Mouse (Mus musculus) left cerebral cortex, adult 18-20 months (tissue): Measurements from ENCODE around the gene Bard1. TPM values are rescaled to one million over a fixed set of nuclear protein-coding genes. Genes with fewer than 3 reads are reported as not detected.

ENCODE experiments used
- DNase-seq, 2 experiments: peaks; one replicate each; pipeline ENCODE4 v3.0.0; 2021 to 2022; ENCODE audit warnings: low spot score in 2 of 2, mixed read lengths in 1 of 2
- total RNA-seq, 2 experiments: library from RNA; stranded (reverse); gene quantifications; 2 replicates each; pipeline ENCODE4 v1.2.3; 2021

Bard1 gene
- total RNA-seq, 2 experiments from 2014 or later = 0.45 to 0.51 TPM

GRCm38 (mm10) chr1:71052756-71053155, 50.2 kb downstream of the Bard1 start:
- no peak for DNase-seq

DNA sequence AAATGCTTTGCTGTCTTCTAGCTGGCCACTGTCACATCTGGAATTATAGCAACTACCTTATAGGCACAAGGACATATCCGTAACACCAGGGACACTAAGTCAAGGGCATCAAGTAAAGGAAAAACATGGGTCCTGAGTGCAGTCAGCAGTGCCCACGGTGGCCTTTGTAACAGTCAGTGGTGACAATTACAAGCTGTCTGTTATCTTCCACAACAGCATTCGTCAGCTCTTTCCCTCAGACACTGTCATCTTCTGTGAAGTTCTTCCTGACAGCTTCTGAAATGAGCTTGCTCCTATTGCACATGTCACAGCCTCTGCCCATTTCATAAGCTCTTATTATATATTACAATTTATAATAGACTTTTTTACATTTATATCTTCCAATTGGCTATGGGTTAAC, 50.7 kb downstream of the Bard1 start:
- DNase-seq = no peak

DNA sequence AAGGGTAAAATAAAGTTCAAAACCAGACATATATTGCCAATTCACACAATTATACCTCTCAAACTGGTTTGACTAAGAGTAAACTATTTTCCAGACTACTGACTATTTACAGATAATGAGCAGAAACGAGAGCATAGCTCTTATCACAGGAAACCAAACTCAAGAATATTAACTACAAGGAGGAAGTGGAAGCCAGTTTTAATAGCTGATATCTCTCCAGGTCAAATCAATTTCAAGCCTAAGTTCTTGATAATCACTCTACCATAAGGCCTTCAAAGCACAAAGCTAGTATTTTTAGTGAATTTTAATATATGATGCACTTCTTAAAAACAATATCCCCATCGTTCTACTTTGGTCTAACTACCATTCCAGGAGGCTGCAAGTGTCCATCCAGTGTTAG, 57.8 kb downstream of the Bard1 start:
- DNase-seq = no peak

- no peak for DNase-seq
Measured at GRCm38 (mm10) chr1:71043951-71044350, 59.0 kb downstream of the Bard1 start.

GRCm38 (mm10) chr1:71036999-71037398, 65.9 kb downstream of the Bard1 start:
- DNase-seq = no peak

DNA sequence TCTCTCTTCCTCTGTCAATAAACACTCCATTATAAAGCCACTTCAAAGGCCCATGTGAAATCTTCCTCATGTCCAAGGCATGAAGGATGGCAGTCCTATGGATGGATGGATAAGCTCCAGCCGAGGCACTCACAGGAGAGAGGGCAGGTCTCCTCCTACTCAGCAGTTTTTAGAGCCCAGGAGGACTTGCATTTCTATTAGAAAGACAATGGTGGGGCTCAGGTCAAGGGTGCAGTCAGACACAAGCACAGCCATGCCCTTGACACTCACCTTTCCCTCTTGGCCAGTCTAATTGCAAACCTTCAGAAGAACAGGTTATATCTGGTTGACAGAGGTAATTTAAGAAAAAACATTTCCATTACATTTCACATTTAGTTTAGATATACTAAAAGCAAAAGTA, 67.4 kb downstream of the Bard1 start:
- no peak for DNase-seq

DNA sequence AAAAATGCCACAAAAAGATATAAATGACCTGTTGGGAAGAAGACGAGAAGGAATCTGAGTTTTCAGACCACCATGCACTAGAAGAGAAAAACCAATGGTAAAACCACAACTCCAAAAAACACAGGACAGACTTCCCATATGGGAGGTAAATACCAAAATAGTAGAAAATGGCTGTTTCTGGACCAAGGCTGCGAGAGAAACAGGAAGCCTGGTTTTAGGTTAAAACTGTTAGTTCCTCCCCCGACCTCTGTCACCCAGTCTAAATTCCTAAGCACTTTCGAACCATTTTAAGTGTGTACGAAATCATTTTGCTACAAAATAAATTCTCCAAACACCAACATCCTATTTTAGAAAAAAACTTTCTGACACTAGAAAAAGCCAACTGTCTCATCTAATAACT, 80.2 kb downstream of the Bard1 start:
- DNase-seq = no peak

DNA sequence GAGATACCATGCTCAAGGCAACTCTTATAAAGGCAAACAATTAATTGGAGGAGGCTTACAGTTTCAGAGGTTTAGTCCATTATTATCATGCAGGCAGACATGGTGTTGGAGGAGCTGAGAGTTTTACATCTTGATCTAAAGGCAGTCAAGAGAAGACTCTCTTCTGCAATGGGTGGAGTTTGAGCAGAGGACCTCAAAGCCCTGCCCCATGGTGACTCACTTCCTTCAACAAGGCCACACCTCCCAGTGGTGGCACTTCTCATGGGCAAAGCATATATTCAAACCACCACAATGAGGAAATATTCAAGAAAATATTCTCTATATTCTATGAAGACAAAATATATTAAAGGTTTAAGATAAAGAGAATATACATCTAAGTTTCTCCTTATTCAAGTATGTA, 88.6 kb downstream of the Bard1 start:
- DNase-seq = no peak

DNA sequence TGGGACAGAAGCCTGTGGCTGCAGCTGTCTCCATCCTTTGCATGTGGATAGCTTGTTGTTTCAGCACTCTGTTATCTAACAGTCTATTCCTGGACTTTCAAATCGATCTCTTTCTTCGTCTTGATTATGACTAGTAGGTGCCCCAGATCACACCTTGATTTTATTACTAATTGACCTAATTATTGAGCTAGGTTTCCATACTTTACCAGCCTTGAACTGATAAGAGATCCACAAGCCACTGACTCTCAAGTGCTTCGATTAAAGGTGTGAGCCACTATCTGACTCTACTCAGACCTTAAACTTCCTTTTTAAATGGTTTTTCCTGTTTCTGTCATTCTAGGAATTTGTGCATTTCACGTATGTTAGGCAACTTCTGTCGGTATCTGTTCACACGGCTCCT, 96.9 kb downstream of the Bard1 start:
- no peak for DNase-seq

- DNase-seq = no peak
Measured at GRCm38 (mm10) chr1:71004177-71004576, 98.8 kb downstream of the Bard1 start.

DNA sequence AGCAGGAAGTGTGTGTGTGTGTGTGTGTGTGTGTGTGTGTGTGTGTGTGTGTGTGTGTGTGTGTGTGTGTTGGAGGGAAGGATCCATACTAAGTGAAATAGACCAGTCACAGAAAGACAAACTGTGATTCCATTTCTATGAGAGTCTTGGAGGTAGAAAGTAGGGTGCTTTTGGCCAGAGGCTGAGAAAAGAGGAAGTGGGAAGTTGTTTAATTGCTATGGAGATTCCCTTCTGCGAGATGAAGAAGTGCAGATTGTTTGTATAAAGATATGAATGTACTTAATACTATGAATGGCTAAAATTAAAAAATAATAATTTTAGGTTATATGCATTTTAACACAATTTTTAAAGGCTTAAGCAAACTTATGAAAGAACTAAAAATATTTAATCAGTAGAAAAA, 99.2 kb downstream of the Bard1 start:
- no peak for DNase-seq

- DNase-seq = no peak
Measured at GRCm38 (mm10) chr1:70997377-70997993, 105.5 kb downstream of the Bard1 start.

GRCm38 (mm10) chr1:70996766-70997165, 106.2 kb downstream of the Bard1 start:
- DNase-seq = no peak
